Mouse (Mus musculus) hindbrain, embryonic 13.5 days (tissue): Measurements from ENCODE around the gene Tmem234. TPM values are rescaled to one million over a fixed set of nuclear protein-coding genes. Genes with fewer than 3 reads are reported as not detected.
A peak's percentile ranks its signal among the peaks of the same experiment; 100 is the strongest.
"Not testable (repeated sequence)": the region's sequence is repeated elsewhere in the genome, so short reads cannot be mapped to it uniquely, and the experiment has no call there.

Experiments used
- ATAC-seq: fragments of 200-750 bp; cut with Nextera tagmentation; 2 replicates; pipeline ENCODE4 v1.8.0; 2017; ENCODE audit warnings: moderate TSS enrichment; ENCODE audit not compliant: low FRiP score
- H3K27ac ChIP-seq: fragments of 300-500 bp; sonication (generic); 2 replicates; pipeline ENCODE4 v1.5.1; 2015; ENCODE audit warnings: inconsistent platforms, mild to moderate bottlenecking, moderate library complexity
- H3K27me3 ChIP-seq: fragments of 300-500 bp; sonication (generic); 2 replicates; pipeline ENCODE4 v1.6.1; 2015; ENCODE audit warnings: mild to moderate bottlenecking, inconsistent platforms
- H3K36me3 ChIP-seq: fragments of 300-500 bp; sonication (generic); 2 replicates; pipeline ENCODE4 v1.6.1; 2015; ENCODE audit warnings: mild to moderate bottlenecking, inconsistent platforms
- H3K4me1 ChIP-seq: fragments of 300-500 bp; sonication (generic); replicated peaks from 2 replicates; pipeline ENCODE4 v1.6.1; 2015; ENCODE audit warnings: inconsistent platforms
- H3K4me2 ChIP-seq: fragments of 300-500 bp; sonication (generic); 2 replicates; pipeline ENCODE4 v1.6.1; 2015; ENCODE audit warnings: inconsistent platforms, mild to moderate bottlenecking, moderate library complexity
- H3K4me3 ChIP-seq: fragments of 300-500 bp; sonication (generic); 2 replicates; pipeline ENCODE4 v1.5.1; 2015; ENCODE audit warnings: mild to moderate bottlenecking, inconsistent platforms
- H3K9ac ChIP-seq: fragments of 300-500 bp; sonication (generic); 2 replicates; pipeline ENCODE4 v1.6.1; 2015; ENCODE audit warnings: mild to moderate bottlenecking, inconsistent platforms
- H3K9me3 ChIP-seq: fragments of 300-500 bp; sonication (generic); 2 replicates; pipeline ENCODE4 v1.6.1; 2016; ENCODE audit warnings: inconsistent platforms
- WGBS: fragments of 180-500 bp; shearing (Covaris S2); methylation state at CpG from one replicate; pipeline ENCODE4 v1.1.7; 2015; 5-methylcytosine and 5-hydroxymethylcytosine counted together
- polyA plus RNA-seq: library from polyadenylated mRNA; unstranded; fragments of >200 nt; fragmentation: Nextera tagmentation; extraction: Ambion mirVana; gene quantifications from 2 replicates; pipeline ENCODE4 v1.2.1, GENCODE M21; 2015

Gene Tmem234
- 195 and 196 TPM in 2 replicates for polyA plus RNA-seq

GRCm38 (mm10) chr4:129600233-129601158, at the start of gene Tmem234, which contains the start of gene Eif3i:
Gene Tmem234 (plus strand): TSS chr4:129600668.
Gene Eif3i (minus strand): TSS chr4:129600648.
- no peaks in the 10 kb centered on the region for H3K9me3 ChIP-seq
- peaks cover 61% of the 10 kb centered on the region for H3K36me3 ChIP-seq
- ATAC-seq: peak; percentile 90
- no peaks in the 10 kb centered on the region for H3K27me3 ChIP-seq
- WGBS: under 1% methylated on average over 74 of the region's 74 CpGs
- H3K4me2 ChIP-seq: peak within 1 kb of the TSS; percentile 88
- H3K27ac ChIP-seq: peak within 1 kb of the TSS; percentile 86
- peak within 1 kb of the TSS; percentile 99 for H3K4me3 ChIP-seq
- peak within 1 kb of the TSS; percentile 95 for H3K9ac ChIP-seq
- peaks cover 37% of the 10 kb centered on the region for H3K4me1 ChIP-seq

GRCm38 (mm10) chr4:129554512-129554911, 46.0 kb upstream of the Tmem234 start:
- H3K9ac ChIP-seq, H3K9me3 ChIP-seq, H3K36me3 ChIP-seq, ATAC-seq, H3K4me2 ChIP-seq, H3K4me3 ChIP-seq, H3K27ac ChIP-seq: not testable (repeated sequence)
- 66% methylated on average over 6 of the region's 6 CpGs for WGBS
- H3K4me1 ChIP-seq: peaks cover 22% of the 10 kb centered on the region
- peaks cover 13% of the 10 kb centered on the region; the same call in 1 of the 2 replicates for H3K27me3 ChIP-seq

GRCm38 (mm10) chr4:129555421-129555861, 45.0 kb upstream of the Tmem234 start:
- H3K4me2 ChIP-seq: peak overlapping the region; percentile 63
- H3K4me3 ChIP-seq: peak overlapping the region; percentile 42
- WGBS: 4% methylated on average over 16 of the region's 16 CpGs
- no peak; the same call in none of the 2 replicates for ATAC-seq
- H3K27ac ChIP-seq: peak overlapping the region; percentile 53
- H3K9ac ChIP-seq: peak overlapping the region; percentile 68
- H3K27me3 ChIP-seq: peaks cover 13% of the 10 kb centered on the region; the same call in 1 of the 2 replicates
- H3K9me3 ChIP-seq: no peaks in the 10 kb centered on the region
- no peaks in the 10 kb centered on the region for H3K36me3 ChIP-seq
- peaks cover 22% of the 10 kb centered on the region for H3K4me1 ChIP-seq

GRCm38 (mm10) chr4:129555862-129556531, 44.5 kb upstream of the Tmem234 start:
- Histone ChIP-seq H3K36me3 (no peaks in the 10 kb centered on the region), H3K4me2 (peak overlapping the region; percentile 63), H3K4me3 (peak overlapping the region; percentile 42), H3K4me1 (peaks cover 22% of the 10 kb centered on the region), H3K9ac (peak overlapping the region; percentile 68), H3K27ac (peak overlapping the region; percentile 53), H3K9me3 (no peaks in the 10 kb centered on the region), H3K27me3 (peaks cover 13% of the 10 kb centered on the region; the same call in 1 of the 2 replicates)
- ATAC-seq: peak; percentile 79
- WGBS: 0% methylated on average over 24 of the region's 24 CpGs

- peaks cover 13% of the 10 kb centered on the region; the same call in 1 of the 2 replicates for H3K27me3 ChIP-seq
- H3K9me3 ChIP-seq: no peaks in the 10 kb centered on the region
- ATAC-seq: peak; percentile 67
- peaks cover 22% of the 10 kb centered on the region for H3K4me1 ChIP-seq
- H3K4me3 ChIP-seq: peak overlapping the region; percentile 42
- peak overlapping the region; percentile 63 for H3K4me2 ChIP-seq
- peak overlapping the region; percentile 53; the same call in 1 of the 2 replicates for H3K27ac ChIP-seq
- H3K36me3 ChIP-seq: no peaks in the 10 kb centered on the region
- H3K9ac ChIP-seq: peak overlapping the region; percentile 68
- 9% methylated on average over 33 of the region's 33 CpGs for WGBS
These were observed 43.8 kb upstream of the Tmem234 start for GRCm38 (mm10) chr4:129556532-129557223.

- Histone ChIP-seq H3K36me3 (no peaks in the 10 kb centered on the region), H3K9me3 (no peaks in the 10 kb centered on the region), H3K4me3 (peak overlapping the region; percentile 42; the same call in 1 of the 2 replicates), H3K27ac (0 out of 2 replicates have a peak overlapping the region, but pooled peaks have one; percentile 44), H3K4me2 (peak overlapping the region; percentile 63), H3K9ac (peak overlapping the region; percentile 68; the same call in 1 of the 2 replicates), H3K4me1 (peaks cover 22% of the 10 kb centered on the region), H3K27me3 (peaks cover 13% of the 10 kb centered on the region; the same call in 1 of the 2 replicates)
- 81% methylated on average over 9 of the region's 9 CpGs for WGBS
- ATAC-seq: no peak
These were observed 43.1 kb upstream of the Tmem234 start for GRCm38 (mm10) chr4:129557256-129557808.

GRCm38 (mm10) chr4:129558321-129558955, 42.0 kb upstream of the Tmem234 start:
- Histone ChIP-seq H3K4me2 (no peak overlapping the region), H3K36me3 (no peaks in the 10 kb centered on the region), H3K9ac (no peak overlapping the region), H3K4me1 (peaks cover 22% of the 10 kb centered on the region), H3K9me3 (no peaks in the 10 kb centered on the region), H3K27ac (no peak overlapping the region), H3K27me3 (peaks cover 13% of the 10 kb centered on the region; the same call in 1 of the 2 replicates), H3K4me3 (no peak overlapping the region)
- 80% methylated on average over 12 of the region's 12 CpGs for WGBS
- no peak for ATAC-seq

- ATAC-seq: no peak
- Histone ChIP-seq H3K4me3 (no peak overlapping the region), H3K4me2 (no peak overlapping the region), H3K9ac (no peak overlapping the region), H3K36me3 (no peaks in the 10 kb centered on the region), H3K27ac (no peak overlapping the region), H3K4me1 (peaks cover 5% of the 10 kb centered on the region; the same call in 1 of the 2 replicates), H3K27me3 (0 out of 2 replicates have a peak, but pooled peaks cover 6% of the 10 kb centered on the region), H3K9me3 (no peaks in the 10 kb centered on the region)
- 89% methylated on average over 5 of the region's 5 CpGs for WGBS
These were observed 39.3 kb upstream of the Tmem234 start for GRCm38 (mm10) chr4:129561184-129561583.

- no peaks in the 10 kb centered on the region for H3K4me1 ChIP-seq
- H3K9ac ChIP-seq: no peak overlapping the region
- 64% methylated on average over 8 of the region's 8 CpGs for WGBS
- no peaks in the 10 kb centered on the region for H3K36me3 ChIP-seq
- no peak overlapping the region for H3K4me2 ChIP-seq
- no peaks in the 10 kb centered on the region for H3K27me3 ChIP-seq
- no peaks in the 10 kb centered on the region for H3K9me3 ChIP-seq
- H3K4me3 ChIP-seq: no peak overlapping the region
- ATAC-seq: no peak
- no peak overlapping the region for H3K27ac ChIP-seq
These were observed 36.8 kb upstream of the Tmem234 start for GRCm38 (mm10) chr4:129563718-129564117.

GRCm38 (mm10) chr4:129565139-129565538, 35.3 kb upstream of the Tmem234 start:
- ATAC-seq: no peak
- Histone ChIP-seq H3K4me1 (no peaks in the 10 kb centered on the region), H3K27me3 (no peaks in the 10 kb centered on the region), H3K27ac (no peak overlapping the region), H3K4me2 (no peak overlapping the region), H3K4me3 (no peak overlapping the region), H3K9me3 (no peaks in the 10 kb centered on the region), H3K9ac (no peak overlapping the region), H3K36me3 (no peaks in the 10 kb centered on the region)
- 88% methylated on average over 6 of the region's 6 CpGs for WGBS

- Histone ChIP-seq H3K36me3 (no peaks in the 10 kb centered on the region), H3K4me3 (no peak overlapping the region), H3K27me3 (no peaks in the 10 kb centered on the region), H3K4me2 (no peak overlapping the region), H3K9me3 (no peaks in the 10 kb centered on the region), H3K27ac (no peak overlapping the region), H3K9ac (no peak overlapping the region), H3K4me1 (no peaks in the 10 kb centered on the region)
- no peak for ATAC-seq
- WGBS: 90% methylated on average over 7 of the region's 7 CpGs
These were observed 32.1 kb upstream of the Tmem234 start for GRCm38 (mm10) chr4:129568366-129568765.
